Mouse (Mus musculus) embryonic fibroblast, embryonic 13.5 days (primary cell): Measurements from ENCODE around the gene Chac1.

Source experiments
- CTCF ChIP-seq: IDR thresholded peaks from 2 replicates; pipeline ENCODE4 v1.5.1; 2011; ENCODE audit warnings: mild to moderate bottlenecking, control low read depth, low read length, moderate library complexity, borderline replicate concordance; ENCODE audit not compliant: insufficient read depth
- POLR2A ChIP-seq: IDR thresholded peaks from 2 replicates; pipeline ENCODE4 v1.6.1; 2011; ENCODE audit warnings: low read depth, mild to moderate bottlenecking, control low read depth, low read length, moderate library complexity

DNA sequence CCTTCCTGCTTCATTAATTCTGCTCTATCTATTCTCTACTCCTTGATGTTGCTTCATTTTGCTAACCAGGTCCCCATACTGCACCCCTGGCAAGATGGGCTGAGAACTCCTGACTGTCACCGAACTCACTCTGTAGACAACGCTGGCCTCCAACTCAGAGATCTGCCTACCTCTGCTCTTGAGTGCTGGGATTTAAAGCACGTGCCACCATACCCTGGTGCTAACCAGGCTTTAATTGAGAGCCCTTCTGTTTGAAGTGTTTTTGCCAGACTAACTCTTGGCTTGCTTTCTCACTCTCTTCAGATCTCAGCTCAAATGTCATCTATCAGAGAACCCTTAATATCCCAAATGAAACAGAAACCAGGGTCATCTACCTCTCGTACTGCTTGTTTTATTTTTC is 39.0 kb downstream of the Chac1 start:
- TF ChIP-seq CTCF: no peak
- TF ChIP-seq POLR2A: no peak
